Comparison of ENCODE assay signal across 34 mouse cellular contexts in the genomic region with DNA sequence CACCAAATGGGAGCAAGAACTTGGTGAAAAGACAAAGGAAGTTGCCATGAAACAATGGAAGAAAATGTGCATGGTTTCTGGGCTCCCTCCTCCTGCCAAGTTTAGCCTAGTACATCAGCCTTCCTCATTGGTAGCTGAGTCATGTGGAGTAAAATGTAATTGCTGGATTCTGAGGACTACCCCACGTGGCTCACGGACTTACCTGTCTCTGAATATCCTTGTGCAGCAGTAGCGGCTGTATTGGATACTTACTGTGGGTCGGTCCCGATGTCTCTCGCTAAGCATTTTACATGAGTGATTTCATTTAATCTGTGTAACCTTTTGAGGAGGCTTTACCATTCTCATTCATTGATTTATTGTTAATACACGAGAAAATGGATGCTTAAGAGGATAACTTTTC.
"Had no signal": no experiment of that assay in that cellular context is flagged by ENCODE, and none has a peak within 500 bp of the region (broad histone marks: within the 10 kb centered on the region; RNA-seq: fewer than 3 reads in every experiment).

No protein-coding gene starts in this region.

- DNase-seq: heart, postnatal 10 days; heart, postnatal 14 days; heart, postnatal 36 days; heart, postnatal 4 days; kidney, adult 18-20 months; kidney, adult 2 months; kidney, adult 8-10 months; kidney, adult 9 months; kidney, postnatal 10 days; kidney, postnatal 14 days; kidney, postnatal 25 days; kidney, postnatal 36 days; kidney, postnatal 4 days; layer of hippocampus, adult 9-11 months; layer of hippocampus, postnatal 36 days had no signal

- H3K9ac ChIP-seq: heart, embryonic 12.5 days; heart, embryonic 13.5 days; heart, embryonic 15.5 days; hindbrain, embryonic 12.5 days; hindbrain, embryonic 13.5 days; hindbrain, embryonic 14.5 days; hindbrain, embryonic 15.5 days; intestine, embryonic 15.5 days had no signal

- H3K27ac ChIP-seq: heart, embryonic 10.5 days; heart, embryonic 13.5 days; heart, embryonic 15.5 days; hindbrain, embryonic 10.5 days; hindbrain, embryonic 12.5 days; hindbrain, embryonic 13.5 days; hindbrain, embryonic 14.5 days; hindbrain, embryonic 15.5 days; hindbrain, postnatal 0 days; intestine, embryonic 15.5 days; kidney, postnatal 0 days; layer of hippocampus, adult 2 months; left cerebral cortex, adult 2 months had no signal

- H3K36me3 ChIP-seq: heart, embryonic 10.5 days; heart, embryonic 12.5 days; heart, embryonic 13.5 days; heart, embryonic 15.5 days; hindbrain, embryonic 10.5 days; hindbrain, embryonic 12.5 days; hindbrain, embryonic 13.5 days; hindbrain, embryonic 15.5 days; intestine, embryonic 15.5 days had no signal

- H3K4me1 ChIP-seq: heart, embryonic 10.5 days; heart, embryonic 12.5 days; heart, embryonic 13.5 days; heart, embryonic 15.5 days; hindbrain, embryonic 12.5 days; intestine, embryonic 15.5 days had no signal

- H3K4me2 ChIP-seq: heart, embryonic 11.5 days; heart, embryonic 12.5 days; heart, embryonic 13.5 days; heart, embryonic 15.5 days; hindbrain, embryonic 12.5 days; hindbrain, embryonic 13.5 days; hindbrain, embryonic 14.5 days; hindbrain, embryonic 15.5 days; intestine, embryonic 15.5 days had no signal

- ATAC-seq: hindbrain, embryonic 16.5 days; hindbrain, postnatal 0 days; inflammation-experienced regulatory T-cells, adult 6 months; intestine, embryonic 15.5 days; intestine, embryonic 16.5 days; intestine, postnatal 0 days had no signal

- H3K27me3 ChIP-seq: heart, embryonic 12.5 days; heart, embryonic 13.5 days; heart, embryonic 15.5 days; hindbrain, embryonic 12.5 days; hindbrain, embryonic 13.5 days; hindbrain, embryonic 15.5 days; intestine, embryonic 15.5 days had no signal

- H3K4me3 ChIP-seq: heart, embryonic 10.5 days; heart, embryonic 12.5 days; heart, embryonic 13.5 days; heart, embryonic 15.5 days; hindbrain, embryonic 10.5 days; hindbrain, embryonic 12.5 days; hindbrain, embryonic 13.5 days; hindbrain, embryonic 15.5 days; intestine, embryonic 15.5 days; layer of hippocampus, adult 2 months; left cerebral cortex, adult 2 months had no signal

- H3K9me3 ChIP-seq: heart, embryonic 10.5 days; heart, embryonic 12.5 days; heart, embryonic 13.5 days; heart, embryonic 15.5 days; hindbrain, embryonic 10.5 days; hindbrain, embryonic 12.5 days; hindbrain, embryonic 13.5 days; hindbrain, embryonic 15.5 days; intestine, embryonic 15.5 days had no signal
